Mouse (Mus musculus) megakaryocyte, embryonic 14.5 days (primary cell): Measurements from ENCODE around the gene Wfikkn1.

Source experiments
- FLI1 ChIP-seq: IDR thresholded peaks from 2 replicates; pipeline ENCODE4 v1.6.1; 2012; ENCODE audit warnings: low read length, inconsistent platforms, mixed read lengths
- GATA1 ChIP-seq: IDR thresholded peaks from 3 replicates; pipeline ENCODE4 v1.6.1; 2012; ENCODE audit warnings: mixed read lengths, low read length, inconsistent platforms, borderline replicate concordance

DNA sequence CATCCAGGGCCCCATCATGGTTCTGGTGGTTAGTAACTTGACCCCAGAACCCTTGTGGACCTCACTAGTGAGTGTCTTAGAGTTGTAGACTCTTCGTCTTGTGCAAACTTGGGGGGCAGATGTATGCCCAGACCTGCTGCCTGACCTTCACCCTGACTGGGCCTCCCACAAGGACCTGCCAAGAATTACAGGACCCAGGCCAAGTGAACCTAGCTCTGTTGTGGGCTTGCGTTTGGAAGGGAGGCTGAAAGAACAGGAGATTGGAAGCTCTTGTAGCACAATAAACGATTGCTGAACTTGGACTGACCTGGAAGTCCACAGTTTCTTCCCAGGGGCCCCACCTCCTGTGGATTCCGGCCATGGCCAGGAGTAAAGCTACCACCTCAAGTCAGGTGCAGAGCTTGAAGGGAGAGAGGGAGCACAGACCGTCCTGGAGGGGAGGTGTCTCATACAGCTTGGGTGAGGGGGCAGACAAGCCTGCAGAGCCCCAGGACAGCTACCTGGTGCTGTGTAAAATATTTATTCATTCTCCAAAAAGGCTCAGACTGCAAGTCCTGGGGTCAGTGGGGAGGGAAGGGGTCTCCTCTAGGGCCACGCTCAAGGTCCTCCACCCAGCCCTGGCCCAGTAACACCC, 46.6 kb downstream of the Wfikkn1 start:
- no peak for TF ChIP-seq GATA1
- TF ChIP-seq FLI1: no peak
